Mouse (Mus musculus): ENCODE data around the gene Vsig10l.

The Vsig10l gene

GRCm38 (mm10) chr7:43454371-43454770 lies 8.6 kb upstream of the Vsig10l start:
- no peak for DNase-seq (ENCODE audit: low spot score)

GRCm38 (mm10) chr7:43463976-43464375 lies 1.0 kb downstream of the Vsig10l start:
- no peak for DNase-seq (ENCODE audit: low spot score)

- DNase-seq (ENCODE audit: low spot score) = no peak
These were observed 2.0 kb downstream of the Vsig10l start for GRCm38 (mm10) chr7:43464864-43465343.

- DNase-seq (ENCODE audit: low spot score) = peak; percentile 88
These were observed 2.6 kb downstream of the Vsig10l start for GRCm38 (mm10) chr7:43465344-43466098.

DNA sequence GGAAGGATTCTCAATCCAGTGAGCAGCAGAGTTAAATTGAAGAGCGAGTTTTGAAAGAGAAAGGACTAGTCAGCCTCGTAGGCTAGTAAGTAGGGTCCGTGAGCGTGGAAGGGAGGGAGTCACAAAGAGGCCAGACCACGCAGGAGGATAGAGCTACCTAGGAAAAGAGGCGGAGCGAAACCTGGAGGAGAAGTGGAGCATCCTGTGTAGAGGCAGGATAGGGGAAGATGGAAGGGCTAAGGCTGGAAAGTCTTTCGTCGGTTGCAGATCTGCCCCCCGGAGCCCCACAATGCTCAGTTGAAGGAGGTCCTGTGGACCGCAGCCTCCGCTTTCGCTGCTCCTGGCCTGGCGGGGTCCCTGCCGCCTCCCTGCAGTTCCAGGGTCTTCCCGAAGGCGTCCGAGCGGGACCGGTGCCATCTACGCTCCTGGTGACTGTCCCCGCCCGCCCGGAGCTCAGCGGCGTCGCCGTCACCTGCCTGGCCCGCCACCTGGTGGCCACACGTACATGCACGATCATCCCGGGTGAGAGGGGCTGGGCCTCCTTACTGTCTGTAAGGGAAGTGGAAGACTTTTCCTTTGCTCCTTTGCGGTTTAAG lies 3.2 kb downstream of the Vsig10l start:
- DNase-seq (ENCODE audit: low spot score) = peak; percentile 67

GRCm38 (mm10) chr7:43470373-43470772 lies 7.4 kb downstream of the Vsig10l start:
- DNase-seq (ENCODE audit: low spot score) = peak; percentile 46

DNA sequence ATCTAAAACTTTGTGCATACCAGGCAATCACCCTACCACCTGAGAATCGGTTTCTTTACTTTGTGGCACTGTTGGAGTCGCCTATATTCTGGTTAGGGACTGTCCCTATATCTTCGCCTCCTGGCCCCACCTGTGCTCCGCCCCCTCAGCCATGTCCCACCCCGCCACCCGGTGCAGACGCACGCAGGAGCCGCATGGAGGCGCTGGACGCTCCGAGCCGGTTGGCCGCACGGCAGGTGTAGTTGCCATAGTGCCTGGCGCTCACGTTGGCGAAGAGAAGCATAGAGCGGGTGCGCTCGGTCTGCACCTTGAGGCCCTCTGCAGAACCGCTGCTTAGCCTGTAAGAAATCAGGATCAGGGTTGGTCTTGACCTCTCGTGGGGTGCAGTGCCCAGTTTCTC lies 12.8 kb downstream of the Vsig10l start:
- no peak for DNase-seq (ENCODE audit: low spot score)

GRCm38 (mm10) chr7:43476376-43476775 lies 13.4 kb downstream of the Vsig10l start:
- DNase-seq (ENCODE audit: low spot score) = no peak

DNA sequence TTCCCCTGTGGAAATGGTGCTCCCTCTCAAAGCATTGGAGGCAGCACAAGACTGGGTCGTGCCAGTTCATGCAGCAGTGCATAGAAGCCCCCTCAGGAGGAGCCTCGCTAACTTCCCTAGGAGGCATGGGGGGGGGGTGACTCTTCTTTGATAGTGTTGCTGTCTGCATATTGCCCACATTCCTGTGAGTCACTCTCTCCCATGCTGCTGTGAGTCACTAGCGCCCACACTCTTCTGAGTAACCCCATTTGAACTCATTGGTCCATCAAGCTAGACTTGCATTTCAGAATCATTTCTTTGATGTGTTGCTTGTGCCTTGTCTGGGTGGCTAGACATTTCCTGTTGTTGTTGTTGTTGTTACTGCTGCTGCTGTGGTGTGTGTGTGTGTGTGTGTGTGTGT lies 18.2 kb downstream of the Vsig10l start:
- peak; percentile 11 for DNase-seq (ENCODE audit: low spot score)

DNA sequence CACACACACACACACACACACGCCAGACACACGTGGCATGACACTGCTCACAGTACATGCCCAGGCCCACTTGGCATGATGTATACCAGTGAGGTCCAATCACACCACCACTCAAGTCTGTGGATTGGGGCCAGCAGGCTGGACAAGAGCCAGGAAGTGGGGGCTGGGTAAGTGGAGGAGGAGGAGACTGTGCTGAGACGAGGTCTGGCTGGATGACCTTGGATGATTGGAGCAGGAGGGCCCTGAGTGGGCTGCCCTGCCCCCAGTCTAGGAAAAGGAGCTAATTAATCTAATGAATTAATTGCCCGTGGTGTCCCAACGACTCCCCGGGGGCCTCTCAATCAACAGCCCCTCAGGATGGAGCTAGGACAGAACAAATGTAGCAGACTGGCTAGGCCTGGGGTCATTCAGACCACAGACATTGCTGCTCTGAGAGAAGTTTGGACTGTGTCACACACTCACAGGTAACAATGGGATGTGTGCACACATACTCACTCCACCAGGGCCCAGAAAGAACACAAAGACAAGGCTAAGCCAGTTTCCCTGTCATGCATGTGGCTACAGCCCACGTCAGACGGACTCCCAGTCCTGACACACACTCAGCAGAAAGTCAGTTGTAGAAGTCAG lies 19.3 kb downstream of the Vsig10l start:
- DNase-seq (ENCODE audit: low spot score) = no peak

DNA sequence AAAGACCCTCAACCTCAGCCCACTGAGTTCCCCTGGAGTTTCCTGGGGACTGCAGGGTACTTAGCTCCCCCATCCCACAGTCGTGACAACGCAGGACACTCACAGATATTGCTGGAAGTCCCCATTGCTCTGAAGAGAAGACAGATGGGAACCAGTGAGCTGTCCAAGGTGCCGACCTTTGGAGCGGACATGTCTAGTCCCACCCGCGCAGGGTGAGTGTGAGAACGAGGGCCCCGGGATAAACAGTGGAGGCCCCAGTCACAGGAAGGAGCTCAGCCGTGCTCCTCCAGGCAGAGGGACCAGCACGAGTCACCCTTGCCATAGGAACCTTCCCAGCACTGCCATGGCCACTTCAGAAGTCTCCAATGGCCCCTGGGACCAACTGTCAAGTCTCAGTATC lies 20.3 kb downstream of the Vsig10l start:
- no peak for DNase-seq (ENCODE audit: low spot score)

- no peak for DNase-seq (ENCODE audit: low spot score)
These were observed 25.7 kb downstream of the Vsig10l start for GRCm38 (mm10) chr7:43488646-43489045.

DNA sequence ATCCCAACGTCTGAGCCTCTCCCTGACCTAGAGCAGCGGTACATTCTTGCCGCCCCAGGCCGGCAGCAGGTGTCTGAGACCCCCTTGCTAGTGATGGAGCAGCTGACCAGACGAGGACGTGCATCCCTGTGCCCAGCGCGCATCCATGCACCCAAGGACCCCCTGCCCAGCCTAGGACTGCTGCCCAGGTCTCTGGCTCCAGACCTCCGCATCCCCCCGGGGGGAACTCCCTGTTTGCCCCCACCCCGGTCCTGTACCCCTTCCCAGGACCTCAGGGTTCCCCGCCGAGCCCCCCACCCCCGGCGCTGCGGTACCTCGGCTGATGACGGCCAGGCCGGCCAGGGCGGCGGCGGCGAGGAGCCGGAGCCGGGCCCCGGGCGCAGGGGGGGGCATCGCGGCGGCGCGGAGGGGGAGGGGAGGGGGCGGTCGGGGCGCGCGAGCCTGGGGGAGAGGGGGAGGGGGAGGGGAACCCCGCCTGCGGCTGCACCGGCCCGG lies 26.7 kb downstream of the Vsig10l start, which contains the start of gene Iglon5:
Iglon5 (minus strand) TSS at position 445 of the 495 bp plus-strand sequence.
- DNase-seq (ENCODE audit: low spot score) = no peak

- no peak for DNase-seq (ENCODE audit: low spot score)
These were observed 27.2 kb downstream of the Vsig10l start for GRCm38 (mm10) chr7:43490182-43490584.

DNA sequence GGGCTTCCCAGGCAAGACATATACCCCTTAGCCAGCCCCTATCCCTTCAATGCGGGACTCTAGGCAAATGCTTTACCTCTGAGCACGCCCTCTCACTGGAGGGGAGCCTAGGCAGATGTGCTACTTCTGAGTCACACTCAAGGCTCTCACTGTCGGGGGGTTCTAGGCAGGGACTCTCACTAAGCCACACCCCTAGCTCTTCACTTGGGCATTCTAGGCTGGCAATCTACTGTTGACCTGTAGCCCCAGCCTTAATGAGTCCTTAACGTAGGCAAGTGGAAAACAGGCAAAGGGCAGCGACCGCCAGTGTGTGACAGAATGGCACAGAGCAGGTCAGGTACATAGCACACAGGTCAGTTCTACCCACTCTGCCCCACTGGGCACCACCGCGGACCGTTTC lies 27.9 kb downstream of the Vsig10l start:
- DNase-seq (ENCODE audit: low spot score) = no peak

DNA sequence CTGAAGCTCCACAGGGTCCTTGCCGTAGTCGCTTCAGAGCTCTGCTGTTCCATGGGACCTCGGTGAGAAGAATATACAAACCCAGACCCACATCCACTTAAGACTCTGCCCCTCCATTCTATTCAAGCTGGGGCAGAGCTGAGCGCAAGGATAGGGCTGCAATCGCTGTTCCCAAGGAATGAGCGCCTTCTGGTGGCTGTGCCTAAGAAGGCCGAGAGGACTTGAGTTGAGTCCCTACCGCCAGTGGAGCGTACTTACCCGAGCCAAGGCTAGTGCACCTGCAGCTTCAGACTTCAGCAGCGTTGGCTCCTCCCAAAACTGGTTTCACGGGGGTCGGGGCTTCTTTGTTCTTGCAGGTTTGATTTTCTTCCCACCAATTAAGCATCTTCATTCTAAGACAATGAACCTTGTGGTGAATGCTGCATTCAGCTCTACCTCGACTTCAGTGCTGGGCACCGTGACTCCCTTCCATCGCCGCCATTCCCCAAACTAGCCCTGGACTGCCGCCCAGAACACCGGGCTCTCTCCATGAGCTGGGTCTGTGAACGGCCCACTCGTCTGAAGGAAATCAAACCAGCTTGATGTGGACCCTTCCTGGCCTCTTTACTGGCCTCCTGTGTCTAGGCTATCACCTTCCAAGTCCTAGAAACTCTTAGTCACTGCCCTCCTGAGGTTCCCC lies 32.5 kb downstream of the Vsig10l start:
- DNase-seq (ENCODE audit: low spot score) = no peak

DNA sequence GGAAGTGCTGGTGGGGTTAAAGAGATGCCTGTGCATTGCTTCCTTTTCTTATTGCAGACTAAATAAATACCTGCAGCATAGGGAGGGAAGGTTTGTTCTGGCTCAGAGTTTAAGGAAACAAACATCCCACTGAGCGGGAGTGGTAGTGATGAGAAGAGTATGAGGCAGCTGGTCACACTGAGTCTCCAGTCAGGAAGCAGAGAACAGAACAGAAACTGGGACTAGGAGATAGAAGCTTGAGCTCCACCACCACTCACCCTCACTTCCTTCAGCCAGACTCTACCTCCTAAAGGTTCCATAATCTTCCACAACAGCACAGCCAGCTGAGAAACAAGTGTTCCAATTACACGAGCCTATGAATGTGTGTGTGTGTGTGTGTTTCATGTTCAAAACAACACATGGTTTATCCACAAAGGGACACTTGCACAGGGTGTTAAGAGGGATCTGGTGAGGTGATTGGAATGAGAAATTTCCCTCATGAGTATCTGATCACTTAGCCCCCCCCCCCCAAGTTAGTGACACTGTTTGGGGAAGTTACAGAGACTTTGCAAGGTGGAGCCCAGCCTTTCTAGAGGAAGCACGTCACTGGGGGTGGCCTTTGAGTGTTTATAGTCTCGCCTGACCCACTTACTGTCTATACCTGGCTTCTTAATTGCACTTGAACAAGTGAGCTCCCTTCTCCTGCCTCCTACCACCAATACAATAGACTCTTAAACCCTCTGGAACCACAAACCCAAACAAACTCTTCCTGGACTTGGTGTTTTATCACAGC lies 48.9 kb downstream of the Vsig10l start:
- DNase-seq (ENCODE audit: low spot score) = no peak

GRCm38 (mm10) chr7:43512519-43512918 lies 49.6 kb downstream of the Vsig10l start:
- no peak for DNase-seq (ENCODE audit: low spot score)

- no peak for DNase-seq (ENCODE audit: low spot score)
These were observed 52.1 kb downstream of the Vsig10l start for GRCm38 (mm10) chr7:43515076-43515475.

- DNase-seq (ENCODE audit: low spot score) = no peak
These were observed 55.4 kb downstream of the Vsig10l start for GRCm38 (mm10) chr7:43518341-43518740.
